Mouse (Mus musculus): ENCODE data around the gene Coro6.
A peak's percentile ranks its signal among the peaks of the same experiment; 100 is the strongest.

The Coro6 gene

GRCm38 (mm10) chr11:77512891-77513810 lies 50.9 kb downstream of the Coro6 start:
- DNase-seq (ENCODE audit: low spot score) = peak; percentile 84

DNA sequence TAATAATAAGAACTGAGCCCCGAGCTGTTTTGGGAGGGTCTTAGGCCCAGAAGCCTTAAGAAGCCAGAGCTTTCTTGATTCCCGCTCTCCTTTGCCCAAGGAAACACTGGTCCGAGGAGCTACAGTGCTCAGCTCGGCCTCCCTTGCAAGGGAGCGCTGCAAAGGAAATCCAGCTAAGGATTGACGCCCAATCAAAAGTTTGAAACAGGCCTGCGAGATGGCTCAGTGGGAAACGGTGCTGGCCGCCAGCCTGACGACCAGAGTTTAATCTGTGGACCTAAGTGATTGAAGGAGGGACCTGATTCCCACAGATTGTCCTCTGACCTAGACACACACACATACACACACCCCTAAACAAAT lies 51.6 kb downstream of the Coro6 start:
- no peak for DNase-seq (ENCODE audit: low spot score)

DNA sequence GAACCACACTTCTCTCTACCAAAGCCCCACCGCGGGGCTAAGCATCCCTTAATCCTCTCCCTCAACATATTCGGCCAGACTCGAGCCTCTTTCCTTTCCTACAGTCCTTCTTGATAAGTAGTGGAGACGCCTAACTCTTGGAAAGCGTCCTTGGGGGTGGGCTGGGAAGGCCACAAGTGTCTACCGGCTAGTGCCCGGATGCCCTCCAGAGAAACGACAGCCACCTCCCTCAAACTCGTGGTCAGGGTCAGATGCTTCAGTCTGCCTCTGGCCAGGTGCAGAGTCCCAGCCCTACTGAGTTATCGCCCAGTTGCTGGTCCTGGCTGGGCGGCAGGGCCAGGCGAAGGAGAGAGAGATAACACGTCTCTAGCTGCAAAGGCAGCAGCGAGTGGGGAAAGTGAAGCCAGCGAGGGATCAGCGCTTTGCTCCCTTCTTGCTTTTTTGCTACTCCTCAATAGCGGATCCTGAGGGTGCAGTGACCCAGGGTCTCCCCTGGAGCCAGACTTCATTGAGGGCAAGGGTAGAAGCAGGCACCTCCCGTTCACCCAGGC lies 52.1 kb downstream of the Coro6 start:
- no peak for DNase-seq (ENCODE audit: low spot score)

- peak; percentile 85 for DNase-seq (ENCODE audit: low spot score)
Observed at GRCm38 (mm10) chr11:77514832-77515636, 52.8 kb downstream of the Coro6 start, which contains the start of gene Abhd15. Gene Abhd15, plus strand, starts transcription at chr11:77515121.

DNA sequence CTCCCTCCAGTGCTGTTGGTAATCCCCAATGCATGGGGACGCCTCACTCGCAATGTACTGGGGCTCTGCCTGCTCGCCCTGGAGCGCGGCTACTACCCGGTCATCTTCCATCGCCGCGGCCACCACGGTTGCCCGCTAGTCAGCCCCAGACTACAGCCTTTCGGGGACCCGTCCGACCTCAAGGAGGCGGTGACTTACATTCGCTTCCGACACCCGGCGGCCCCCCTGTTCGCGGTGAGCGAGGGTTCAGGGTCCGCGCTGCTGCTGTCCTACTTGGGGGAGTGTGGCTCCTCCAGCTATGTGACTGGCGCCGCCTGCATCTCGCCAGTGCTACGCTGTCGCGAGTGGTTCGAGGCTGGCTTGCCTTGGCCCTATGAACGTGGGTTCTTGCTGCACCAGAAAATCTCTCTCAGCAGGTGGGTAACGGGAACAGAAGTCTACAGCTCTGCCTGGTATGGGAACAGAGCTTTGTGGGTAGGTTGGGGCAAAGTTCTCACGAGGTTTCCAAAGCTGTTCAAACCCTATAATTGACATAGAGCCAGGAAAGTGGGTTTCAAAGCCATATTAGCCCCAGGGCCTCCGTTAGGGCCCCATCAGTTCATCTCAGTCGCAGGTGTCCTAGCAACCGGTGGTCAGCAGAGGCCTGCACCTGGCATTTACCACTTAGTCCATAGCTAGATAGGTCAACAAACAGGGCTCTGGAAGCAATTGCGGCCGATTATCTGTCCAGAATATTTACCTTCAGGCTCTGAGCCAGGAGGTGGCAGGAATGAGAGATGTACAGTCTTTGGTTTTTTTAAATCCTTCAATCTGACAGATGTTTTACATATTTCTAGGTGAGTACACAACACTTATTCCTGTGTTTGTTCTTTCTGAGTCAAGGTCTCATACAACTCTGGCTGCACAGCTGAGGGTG lies 53.7 kb downstream of the Coro6 start, which contains the start of gene Trp53i13:
Trp53i13 (minus strand) TSS at position 344 of the 916 bp plus-strand sequence.
- DNase-seq (ENCODE audit: low spot score) = no peak

GRCm38 (mm10) chr11:77516553-77517425 lies 54.6 kb downstream of the Coro6 start:
- no peak for DNase-seq (ENCODE audit: low spot score)

GRCm38 (mm10) chr11:77518051-77518798 lies 56.0 kb downstream of the Coro6 start:
- no peak for DNase-seq (ENCODE audit: low spot score)

- peak; percentile 79 for DNase-seq (ENCODE audit: low spot score)
Observed at GRCm38 (mm10) chr11:77519043-77519442, 56.8 kb downstream of the Coro6 start, which contains the start of gene Gm10392. Gene Gm10392, minus strand, starts transcription at chr11:77519198.
